7 mouse cellular contexts compared by ENCODE assay signal in genomic region chr19:7494187-7495015, GRCm38 (mm10). TPM values are rescaled to one million over a fixed set of nuclear protein-coding genes. Genes with fewer than 3 reads are reported as not detected.
DNase-seq lines count a peak whose midpoint lies in the region; ATAC-seq and TF ChIP-seq lines count a peak whose summit lies in the region.

No protein-coding gene starts in this region.

- TF ChIP-seq CTCF in intestine, postnatal 0 days (IDR thresholded peaks at IDR 0.05; ENCODE audit: low read depth), result peak; percentile 38
- TF ChIP-seq CTCF in small intestine, adult 2 months (IDR thresholded peaks at IDR 0.05; ENCODE audit: extremely low read depth, insufficient read length, insufficient replicate concordance, low read depth, low read length), result no peak

- peak; percentile 98 for DNase-seq in adrenal gland, adult 2 months
- DNase-seq in embryo, embryonic 11.5 days (ENCODE audit: low read depth, low spot score), result peak; percentile 90
- DNase-seq in gastrocnemius, postnatal 4 days (ENCODE audit: low spot score in 2 of 2), result peak; percentile 85 to 92
- peak; percentile 95 for DNase-seq in left cerebral cortex, postnatal 4 days

- peak; percentile 90 for ATAC-seq in intestine, postnatal 0 days
- peak; percentile 95 for ATAC-seq in midbrain, embryonic 12.5 days (ENCODE audit: low FRiP score, low read depth)

- peak overlapping the region; percentile 98 for H3K27ac ChIP-seq in intestine, postnatal 0 days (ENCODE audit: low read depth, low read length)
- peak overlapping the region; percentile 93 for H3K27ac ChIP-seq in midbrain, embryonic 12.5 days (replicated peaks)
- peak overlapping the region; percentile 93 for H3K27ac ChIP-seq in small intestine, adult 2 months (ENCODE audit: insufficient read depth, low read depth, low read length)

- H3K9ac ChIP-seq in intestine, postnatal 0 days (ENCODE audit: low read depth, low read length), result peak overlapping the region; percentile 61
- peak overlapping the region; percentile 70 for H3K9ac ChIP-seq in midbrain, embryonic 12.5 days (replicated peaks)

- no peaks in the 10 kb centered on the region for H3K27me3 ChIP-seq in intestine, postnatal 0 days (replicated peaks; ENCODE audit: control insufficient read depth, insufficient read depth, low read length)
- H3K27me3 ChIP-seq in midbrain, embryonic 12.5 days, result no peaks in the 10 kb centered on the region
- H3K27me3 ChIP-seq in small intestine, adult 2 months (ENCODE audit: control insufficient read depth, insufficient read depth, low read length), result no peaks in the 10 kb centered on the region

- H3K4me3 ChIP-seq in intestine, postnatal 0 days (ENCODE audit: low read depth, low read length), result peak overlapping the region; percentile 62
- peak overlapping the region; percentile 63 for H3K4me3 ChIP-seq in midbrain, embryonic 12.5 days
- peak overlapping the region; percentile 76 for H3K4me3 ChIP-seq in small intestine, adult 2 months (ENCODE audit: low read depth, low read length)

- under 1% methylated on average over 84 of the region's 84 CpGs for WGBS in intestine, postnatal 0 days
- WGBS in midbrain, embryonic 12.5 days, result under 1% methylated on average over 82 of the region's 84 CpGs
- under 1% methylated on average over 84 of the region's 84 CpGs for WGBS in small intestine, adult 2 months

- H3K36me3 ChIP-seq in intestine, postnatal 0 days (ENCODE audit: control insufficient read depth, insufficient read depth), result no peaks in the 10 kb centered on the region
- H3K36me3 ChIP-seq in midbrain, embryonic 12.5 days, result no peaks in the 10 kb centered on the region
- H3K36me3 ChIP-seq in small intestine, adult 2 months (ENCODE audit: control insufficient read depth, insufficient read depth, low read length), result no peaks in the 10 kb centered on the region

- intact Hi-C loops in left cerebral cortex, postnatal 4 days (cut with DNase I), result no loop called here

- no peaks in the 10 kb centered on the region for H3K9me3 ChIP-seq in intestine, postnatal 0 days (ENCODE audit: control insufficient read depth)
- no peaks in the 10 kb centered on the region for H3K9me3 ChIP-seq in midbrain, embryonic 12.5 days

- peak; percentile 44 for TF ChIP-seq POLR2A in small intestine, adult 2 months (IDR thresholded peaks at IDR 0.05; ENCODE audit: low read depth, low read length)

- H3K4me1 ChIP-seq in intestine, postnatal 0 days (replicated peaks; ENCODE audit: control insufficient read depth, insufficient read depth, low read length), result no peaks in the 10 kb centered on the region; the same call in 1 of the 2 replicates
- H3K4me1 ChIP-seq in midbrain, embryonic 12.5 days, result peaks cover 5% of the 10 kb centered on the region; the same call in 1 of the 2 replicates
- H3K4me1 ChIP-seq in small intestine, adult 2 months (ENCODE audit: control insufficient read depth, insufficient read depth, insufficient read length, low read length), result peaks cover 2% of the 10 kb centered on the region; the same call in 1 of the 2 replicates

- peak overlapping the region; percentile 69 for H3K4me2 ChIP-seq in intestine, postnatal 0 days (replicated peaks; ENCODE audit: low read depth)
- peak overlapping the region; percentile 60 for H3K4me2 ChIP-seq in midbrain, embryonic 12.5 days (replicated peaks)

RNA-seq across cellular contexts. Expression of gene Atl3, which starts 0.6 kb away (rescaled TPM):
- total RNA-seq in adrenal gland, adult 2 months (2021), result 100 to 1,000 TPM in 1 of 2 experiments, 10 to 100 TPM in 1; 94.1 to 107 TPM
- 10.9 and 14.4 TPM in 2 replicates for polyA plus RNA-seq in adrenal gland, adult 2 months (2012; rRNA removed)
- 10 to 100 TPM; 38.6 to 43.5 TPM for total RNA-seq in gastrocnemius, postnatal 4 days (2021)
- polyA plus RNA-seq in intestine, postnatal 0 days (2015; fragmentation: Nextera tagmentation; extraction: Ambion mirVana), result 7.3 and 8.9 TPM in 2 replicates
- total RNA-seq in left cerebral cortex, postnatal 4 days (2021), result 10 to 100 TPM; 23.6 to 24.6 TPM
- polyA plus RNA-seq in midbrain, embryonic 12.5 days (2016; fragmentation: Nextera tagmentation; extraction: Ambion mirVana), result 7.5 and 7.6 TPM in 2 replicates
- polyA plus RNA-seq in small intestine, adult 2 months (2012; rRNA removed), result 1.3 and 2.6 TPM in 2 replicates

RNA-seq across cellular contexts. Expression of gene Rtn3, which starts 11.3 kb away (rescaled TPM):
- total RNA-seq in adrenal gland, adult 2 months (2021), result 100 to 1,000 TPM; 133 to 151 TPM
- polyA plus RNA-seq in adrenal gland, adult 2 months (2012; rRNA removed), result 115 and 137 TPM in 2 replicates
- total RNA-seq in gastrocnemius, postnatal 4 days (2021), result 10 to 100 TPM; 75.2 to 76.0 TPM
- polyA plus RNA-seq in intestine, postnatal 0 days (2015; fragmentation: Nextera tagmentation; extraction: Ambion mirVana), result 133 and 134 TPM in 2 replicates
- total RNA-seq in left cerebral cortex, postnatal 4 days (2021), result 100 to 1,000 TPM; 589 to 625 TPM
- 481 and 529 TPM in 2 replicates for polyA plus RNA-seq in midbrain, embryonic 12.5 days (2016; fragmentation: Nextera tagmentation; extraction: Ambion mirVana)
- polyA plus RNA-seq in small intestine, adult 2 months (2012; rRNA removed), result 66.3 and 95.6 TPM in 2 replicates

Comparison
In these comparisons a context has a peak if more than half of its experiments do, and no peak if none do; other contexts are left out.
1. Peak in every context shown above with its lines: DNase-seq, ATAC-seq, H3K4me3 ChIP-seq and H3K27ac ChIP-seq.